Mouse (Mus musculus) cerebellum, adult 2 months (tissue): ENCODE data around the gene Palld.

Source experiments
- CTCF ChIP-seq: fragments of 200-500 bp; IDR thresholded peaks from 2 replicates; pipeline ENCODE4 v1.5.1; 2011; ENCODE audit warnings: low read depth, mild to moderate bottlenecking, control low read depth, low read length, moderate library complexity, borderline replicate concordance; ENCODE audit not compliant: insufficient read depth
- POLR2A ChIP-seq: fragments of 200-500 bp; IDR thresholded peaks from 2 replicates; pipeline ENCODE4 v1.6.1; 2011; ENCODE audit warnings: low read length, control low read depth, borderline replicate concordance; ENCODE audit not compliant: insufficient read depth

DNA sequence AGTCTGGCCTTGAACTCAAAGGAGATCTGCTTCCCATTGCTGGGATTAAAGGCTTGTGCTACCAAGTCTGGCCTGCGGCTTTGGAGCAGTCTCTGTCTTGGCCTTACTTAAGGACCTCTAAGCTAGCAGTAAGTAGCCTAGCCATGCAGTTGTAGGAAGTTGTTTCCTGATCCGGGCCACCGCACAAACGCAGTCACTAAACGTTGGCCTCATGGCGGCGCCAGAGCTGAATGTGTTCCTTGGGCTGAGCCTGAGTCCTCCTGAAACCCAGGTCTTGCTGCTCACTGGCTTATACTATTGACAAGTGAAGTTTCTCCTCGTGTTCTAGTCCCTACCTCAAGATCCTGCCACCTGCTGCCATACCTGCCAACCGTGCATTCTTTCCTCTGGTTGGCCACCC is 28.5 kb downstream of the Palld start:
- TF ChIP-seq CTCF (no peak), POLR2A (no peak)
